ENCODE assay signal across 16 mouse cellular contexts in genomic region chr1:168307275-168308182, GRCm38 (mm10).
DNase-seq lines count a peak whose midpoint lies in the region; ATAC-seq lines count a peak whose summit lies in the region.
"Had no signal": no experiment of that assay in that cellular context is flagged by ENCODE, and none has a peak within 500 bp of the region (broad histone marks: within the 10 kb centered on the region; RNA-seq: fewer than 3 reads in every experiment).

No protein-coding gene starts in this region.

- H3K27ac ChIP-seq in midbrain, embryonic 10.5 days (replicated peaks), result peak overlapping the region; percentile 14; the same call in 1 of the 2 replicates
- H3K27ac ChIP-seq in midbrain, embryonic 14.5 days (replicated peaks; ENCODE audit: low read depth, low read length), result no peak overlapping the region
- H3K27ac ChIP-seq in hindbrain, embryonic 16.5 days (ENCODE audit: low read depth, low read length), result peak overlapping the region; percentile 31; the same call in 1 of the 2 replicates
- H3K27ac ChIP-seq in stomach, embryonic 15.5 days, result peak overlapping the region; percentile 38
- H3K27ac ChIP-seq: embryonic facial prominence, embryonic 15.5 days; hindbrain, embryonic 15.5 days had no signal

- H3K4me1 ChIP-seq in midbrain, embryonic 10.5 days, result peaks cover 45% of the 10 kb centered on the region
- peaks cover 36% of the 10 kb centered on the region for H3K4me1 ChIP-seq in midbrain, embryonic 14.5 days (ENCODE audit: control insufficient read depth, insufficient read depth, low read length)
- H3K4me1 ChIP-seq in hindbrain, embryonic 16.5 days (ENCODE audit: control insufficient read depth, insufficient read depth, low read depth, low read length), result peaks cover 7% of the 10 kb centered on the region
- H3K4me1 ChIP-seq in stomach, embryonic 15.5 days, result no peaks in the 10 kb centered on the region; the same call in none of the 2 replicates

- H3K4me2 ChIP-seq in midbrain, embryonic 14.5 days (ENCODE audit: low read length), result no peak overlapping the region
- H3K4me2 ChIP-seq in hindbrain, embryonic 16.5 days (ENCODE audit: low read length), result no peak overlapping the region
- H3K4me2 ChIP-seq in stomach, embryonic 15.5 days, result no peak overlapping the region
- H3K4me2 ChIP-seq: embryonic facial prominence, embryonic 15.5 days; hindbrain, embryonic 15.5 days; neural tube, embryonic 13.5 days had no signal

- no peak overlapping the region for H3K4me3 ChIP-seq in midbrain, embryonic 10.5 days
- no peak overlapping the region for H3K4me3 ChIP-seq in midbrain, embryonic 14.5 days (replicated peaks; ENCODE audit: low read depth, low read length)
- no peak overlapping the region for H3K4me3 ChIP-seq in hindbrain, embryonic 16.5 days (ENCODE audit: low read length)
- H3K4me3 ChIP-seq in stomach, embryonic 15.5 days (replicated peaks), result no peak overlapping the region
- H3K4me3 ChIP-seq: embryonic facial prominence, embryonic 15.5 days; hindbrain, embryonic 15.5 days; neural tube, embryonic 13.5 days had no signal

- no peaks in the 10 kb centered on the region for H3K9me3 ChIP-seq in midbrain, embryonic 10.5 days (replicated peaks)
- no peaks in the 10 kb centered on the region for H3K9me3 ChIP-seq in midbrain, embryonic 14.5 days (ENCODE audit: control insufficient read depth, low read length)
- no peaks in the 10 kb centered on the region for H3K9me3 ChIP-seq in hindbrain, embryonic 16.5 days (ENCODE audit: control insufficient read depth, low read length)
- no peaks in the 10 kb centered on the region for H3K9me3 ChIP-seq in stomach, embryonic 15.5 days
- H3K9me3 ChIP-seq: embryonic facial prominence, embryonic 15.5 days; hindbrain, embryonic 15.5 days; neural tube, embryonic 13.5 days had no signal

- H3K27me3 ChIP-seq in midbrain, embryonic 10.5 days (ENCODE audit: low read depth, poor library complexity, severe bottlenecking), result no peaks in the 10 kb centered on the region
- no peaks in the 10 kb centered on the region for H3K27me3 ChIP-seq in midbrain, embryonic 14.5 days (ENCODE audit: control insufficient read depth, insufficient read depth, low read length)
- no peaks in the 10 kb centered on the region for H3K27me3 ChIP-seq in hindbrain, embryonic 16.5 days (replicated peaks; ENCODE audit: control insufficient read depth, insufficient read depth, low read length)
- no peaks in the 10 kb centered on the region for H3K27me3 ChIP-seq in stomach, embryonic 15.5 days (replicated peaks)
- H3K27me3 ChIP-seq: embryonic facial prominence, embryonic 15.5 days; hindbrain, embryonic 15.5 days; neural tube, embryonic 13.5 days had no signal

- ATAC-seq in cerebellum, adult (ENCODE audit: insufficient number of reproducible peaks, low FRiP score, low TSS enrichment), result 0 out of 2 replicates have a peak, but pooled peaks have one; percentile 33
- no peak for ATAC-seq in midbrain, embryonic 14.5 days (ENCODE audit: low FRiP score, low TSS enrichment)
- ATAC-seq in hindbrain, embryonic 16.5 days, result no peak
- ATAC-seq in stomach, embryonic 15.5 days (ENCODE audit: insufficient read depth, low FRiP score, low read depth), result peak; percentile 77
- no peak for ATAC-seq in CD4-positive, CD25-positive, alpha-beta regulatory T cell, adult 4 months

- 72% methylated on average over 14 of the region's 14 CpGs for WGBS in midbrain, embryonic 10.5 days
- 60% methylated on average over 14 of the region's 14 CpGs for WGBS in midbrain, embryonic 14.5 days
- 65% methylated on average over 14 of the region's 14 CpGs for WGBS in hindbrain, embryonic 16.5 days
- 60% methylated on average over 14 of the region's 14 CpGs for WGBS in stomach, embryonic 15.5 days

- DNase-seq in cerebellum, postnatal 36 days, result no peak
- DNase-seq in midbrain, embryonic 10.5 days (ENCODE audit: low spot score), result no peak
- DNase-seq in midbrain, embryonic 14.5 days, result no peak
- no peak for DNase-seq in layer of hippocampus, adult 9-10 months (ENCODE audit: low spot score)
- DNase-seq: adrenal gland, adult 2 months; cerebellum, adult 8-10 months; gastrocnemius, postnatal 36 days; kidney, postnatal 4 days; thymus, adult 2 months had no signal

- no peak overlapping the region for H3K9ac ChIP-seq in midbrain, embryonic 14.5 days (replicated peaks; ENCODE audit: low read length)
- H3K9ac ChIP-seq in hindbrain, embryonic 16.5 days (ENCODE audit: low read depth, low read length), result no peak overlapping the region
- no peak overlapping the region for H3K9ac ChIP-seq in stomach, embryonic 15.5 days
- H3K9ac ChIP-seq: embryonic facial prominence, embryonic 15.5 days; hindbrain, embryonic 15.5 days; neural tube, embryonic 13.5 days had no signal

- no peaks in the 10 kb centered on the region for H3K36me3 ChIP-seq in midbrain, embryonic 10.5 days
- 0 out of 2 replicates have a peak, but pooled peaks cover 2% of the 10 kb centered on the region for H3K36me3 ChIP-seq in midbrain, embryonic 14.5 days (ENCODE audit: control insufficient read depth, insufficient read depth, low read length)
- H3K36me3 ChIP-seq in hindbrain, embryonic 16.5 days (ENCODE audit: control insufficient read depth, insufficient read depth, low read length), result no peaks in the 10 kb centered on the region
- H3K36me3 ChIP-seq in stomach, embryonic 15.5 days, result no peaks in the 10 kb centered on the region
- H3K36me3 ChIP-seq: embryonic facial prominence, embryonic 15.5 days; hindbrain, embryonic 15.5 days; neural tube, embryonic 13.5 days had no signal

Comparison
In these comparisons a context has a peak if more than half of its experiments do, and no peak if none do; other contexts are left out.
1. ATAC-seq: peak in cerebellum, adult (single experiment) and stomach, embryonic 15.5 days (single experiment); none in midbrain, embryonic 14.5 days (single experiment), hindbrain, embryonic 16.5 days (single experiment) and CD4-positive, CD25-positive, alpha-beta regulatory T cell, adult 4 months (single experiment).